Mouse (Mus musculus): Measurements from ENCODE around the gene Sirt4. TPM values are rescaled to one million over a fixed set of nuclear protein-coding genes. Genes with fewer than 3 reads are reported as not detected.

Gene Sirt4
- total and polyA plus RNA-seq, 3 experiments, result 9.3 to 27.5 (median 13.3) TPM

- no peaks in the 10 kb centered on the region for H3K9me3 ChIP-seq (replicated peaks)
- H3K36me3 ChIP-seq (replicated peaks), result peaks cover 42% of the 10 kb centered on the region
- TF ChIP-seq GATA2 (IDR thresholded peaks at IDR 0.05; ENCODE audit: borderline replicate concordance, low read depth, low read length), result no peak
- DNase-seq (ENCODE audit: low spot score) (no peak), ATAC-seq (ENCODE audit: extremely low read depth, insufficient number of reproducible peaks, low FRiP score, poor library complexity, severe bottlenecking) (no peak)
- no peak overlapping the region for H3K4me3 ChIP-seq (ENCODE audit: low read depth, low read length)
- H3K4me1 ChIP-seq (ENCODE audit: insufficient read depth, low read depth, low read length), result peaks cover 42% of the 10 kb centered on the region
- no peaks in the 10 kb centered on the region; the same call in 1 of the 2 replicates for H3K27me3 ChIP-seq (ENCODE audit: insufficient read depth, low read length)
Observed at GRCm38 (mm10) chr5:115528128-115528527, 43.6 kb upstream of the Sirt4 start.

GRCm38 (mm10) chr5:115526456-115527202 lies 42.1 kb upstream of the Sirt4 start:
- Histone ChIP-seq H3K4me3 (ENCODE audit: low read depth, low read length) (no peak overlapping the region), H3K9me3 (replicated peaks) (no peaks in the 10 kb centered on the region), H3K4me1 (ENCODE audit: insufficient read depth, low read depth, low read length) (peaks cover 32% of the 10 kb centered on the region), H3K27me3 (ENCODE audit: insufficient read depth, low read length) (no peaks in the 10 kb centered on the region; the same call in 1 of the 2 replicates), H3K36me3 (replicated peaks) (peaks cover 49% of the 10 kb centered on the region)
- no peak for TF ChIP-seq CTCF (IDR thresholded peaks at IDR 0.05; ENCODE audit: low read depth, low read length)
- no peak for TF ChIP-seq TAL1 (conservative IDR thresholded peaks at IDR 0.05; ENCODE audit: low read depth, low read length)
- no peak for TF ChIP-seq POLR2AphosphoS5 (IDR thresholded peaks at IDR 0.05; ENCODE audit: insufficient replicate concordance, low read depth, low read length)
- no peak for TF ChIP-seq GATA1 (IDR thresholded peaks at IDR 0.05; ENCODE audit: borderline replicate concordance, low read length)
- TF ChIP-seq GATA2 (IDR thresholded peaks at IDR 0.05; ENCODE audit: borderline replicate concordance, low read depth, low read length), result no peak
- DNase-seq (ENCODE audit: low spot score), result no peak
- ATAC-seq (ENCODE audit: extremely low read depth, insufficient number of reproducible peaks, low FRiP score, poor library complexity, severe bottlenecking), result no peak

- no peak overlapping the region for H3K4me3 ChIP-seq (ENCODE audit: low read depth, low read length)
- DNase-seq (ENCODE audit: low spot score) (no peak), ATAC-seq (ENCODE audit: extremely low read depth, insufficient number of reproducible peaks, low FRiP score, poor library complexity, severe bottlenecking) (no peak)
- no peak for TF ChIP-seq POLR2AphosphoS5 (IDR thresholded peaks at IDR 0.05; ENCODE audit: insufficient replicate concordance, low read depth, low read length)
- no peak for TF ChIP-seq GATA1 (IDR thresholded peaks at IDR 0.05; ENCODE audit: borderline replicate concordance, low read length)
- TF ChIP-seq CTCF (IDR thresholded peaks at IDR 0.05; ENCODE audit: low read depth, low read length), result no peak
- TF ChIP-seq TAL1 (conservative IDR thresholded peaks at IDR 0.05; ENCODE audit: low read depth, low read length), result no peak
- no peak for TF ChIP-seq GATA2 (IDR thresholded peaks at IDR 0.05; ENCODE audit: borderline replicate concordance, low read depth, low read length)
- H3K27me3 ChIP-seq (ENCODE audit: insufficient read depth, low read length), result no peaks in the 10 kb centered on the region; the same call in 1 of the 2 replicates
- peaks cover 30% of the 10 kb centered on the region for H3K4me1 ChIP-seq (ENCODE audit: insufficient read depth, low read depth, low read length)
- H3K36me3 ChIP-seq (replicated peaks), result peaks cover 49% of the 10 kb centered on the region
- no peaks in the 10 kb centered on the region for H3K9me3 ChIP-seq (replicated peaks)
Observed at GRCm38 (mm10) chr5:115525943-115526342, 41.4 kb upstream of the Sirt4 start.

GRCm38 (mm10) chr5:115525416-115525815 lies 40.9 kb upstream of the Sirt4 start:
- DNase-seq (ENCODE audit: low spot score), result no peak
- no peak for TF ChIP-seq POLR2AphosphoS5 (IDR thresholded peaks at IDR 0.05; ENCODE audit: insufficient replicate concordance, low read depth, low read length)
- TF ChIP-seq TAL1 (conservative IDR thresholded peaks at IDR 0.05; ENCODE audit: low read depth, low read length), result no peak
- TF ChIP-seq GATA2 (IDR thresholded peaks at IDR 0.05; ENCODE audit: borderline replicate concordance, low read depth, low read length), result no peak
- TF ChIP-seq GATA1 (IDR thresholded peaks at IDR 0.05; ENCODE audit: borderline replicate concordance, low read length), result no peak
- TF ChIP-seq CTCF (IDR thresholded peaks at IDR 0.05; ENCODE audit: low read depth, low read length), result no peak
- Histone ChIP-seq H3K9me3 (replicated peaks) (no peaks in the 10 kb centered on the region), H3K4me1 (ENCODE audit: insufficient read depth, low read depth, low read length) (peaks cover 24% of the 10 kb centered on the region), H3K4me3 (ENCODE audit: low read depth, low read length) (no peak overlapping the region), H3K27me3 (ENCODE audit: insufficient read depth, low read length) (no peaks in the 10 kb centered on the region; the same call in 1 of the 2 replicates), H3K36me3 (replicated peaks) (peaks cover 53% of the 10 kb centered on the region)
- no peak for ATAC-seq (ENCODE audit: extremely low read depth, insufficient number of reproducible peaks, low FRiP score, poor library complexity, severe bottlenecking)

GRCm38 (mm10) chr5:115524471-115524870 lies 39.9 kb upstream of the Sirt4 start:
- TF ChIP-seq GATA2 (IDR thresholded peaks at IDR 0.05; ENCODE audit: borderline replicate concordance, low read depth, low read length), result no peak
- no peak for TF ChIP-seq GATA1 (IDR thresholded peaks at IDR 0.05; ENCODE audit: borderline replicate concordance, low read length)
- TF ChIP-seq TAL1 (conservative IDR thresholded peaks at IDR 0.05; ENCODE audit: low read depth, low read length), result no peak
- TF ChIP-seq POLR2AphosphoS5 (IDR thresholded peaks at IDR 0.05; ENCODE audit: insufficient replicate concordance, low read depth, low read length), result no peak
- TF ChIP-seq CTCF (IDR thresholded peaks at IDR 0.05; ENCODE audit: low read depth, low read length), result no peak
- no peak overlapping the region for H3K4me3 ChIP-seq (ENCODE audit: low read depth, low read length)
- H3K9me3 ChIP-seq (replicated peaks), result no peaks in the 10 kb centered on the region
- H3K4me1 ChIP-seq (ENCODE audit: insufficient read depth, low read depth, low read length), result peaks cover 18% of the 10 kb centered on the region
- no peaks in the 10 kb centered on the region; the same call in 1 of the 2 replicates for H3K27me3 ChIP-seq (ENCODE audit: insufficient read depth, low read length)
- no peak for ATAC-seq (ENCODE audit: extremely low read depth, insufficient number of reproducible peaks, low FRiP score, poor library complexity, severe bottlenecking)
- H3K36me3 ChIP-seq (replicated peaks), result peaks cover 57% of the 10 kb centered on the region
- no peak for DNase-seq (ENCODE audit: low spot score)

- TF ChIP-seq TAL1 (conservative IDR thresholded peaks at IDR 0.05; ENCODE audit: low read depth, low read length), result no peak
- no peak for TF ChIP-seq CTCF (IDR thresholded peaks at IDR 0.05; ENCODE audit: low read depth, low read length)
- TF ChIP-seq GATA2 (IDR thresholded peaks at IDR 0.05; ENCODE audit: borderline replicate concordance, low read depth, low read length), result no peak
- no peak for TF ChIP-seq GATA1 (IDR thresholded peaks at IDR 0.05; ENCODE audit: borderline replicate concordance, low read length)
- no peak for TF ChIP-seq POLR2AphosphoS5 (IDR thresholded peaks at IDR 0.05; ENCODE audit: insufficient replicate concordance, low read depth, low read length)
- no peaks in the 10 kb centered on the region; the same call in 1 of the 2 replicates for H3K27me3 ChIP-seq (ENCODE audit: insufficient read depth, low read length)
Observed at GRCm38 (mm10) chr5:115523971-115524370, 39.4 kb upstream of the Sirt4 start.

More at GRCm38 (mm10) chr5:115523971-115524370, 39.4 kb upstream of the Sirt4 start:
- Histone ChIP-seq H3K36me3 (replicated peaks) (peaks cover 57% of the 10 kb centered on the region), H3K4me1 (ENCODE audit: insufficient read depth, low read depth, low read length) (peaks cover 14% of the 10 kb centered on the region), H3K4me3 (ENCODE audit: low read depth, low read length) (no peak overlapping the region), H3K9me3 (replicated peaks) (no peaks in the 10 kb centered on the region)
- DNase-seq (ENCODE audit: low spot score) (no peak), ATAC-seq (ENCODE audit: extremely low read depth, insufficient number of reproducible peaks, low FRiP score, poor library complexity, severe bottlenecking) (no peak)

Measured in G1E (cell line).